Mouse (Mus musculus) ovary, postnatal 10 days (tissue): ENCODE data around the gene Cyp1a1.

Experiments
- DNase-seq: peaks from one replicate; pipeline ENCODE4 v3.0.0; 2022; ENCODE audit warnings: low spot score

Gene Cyp1a1

DNA sequence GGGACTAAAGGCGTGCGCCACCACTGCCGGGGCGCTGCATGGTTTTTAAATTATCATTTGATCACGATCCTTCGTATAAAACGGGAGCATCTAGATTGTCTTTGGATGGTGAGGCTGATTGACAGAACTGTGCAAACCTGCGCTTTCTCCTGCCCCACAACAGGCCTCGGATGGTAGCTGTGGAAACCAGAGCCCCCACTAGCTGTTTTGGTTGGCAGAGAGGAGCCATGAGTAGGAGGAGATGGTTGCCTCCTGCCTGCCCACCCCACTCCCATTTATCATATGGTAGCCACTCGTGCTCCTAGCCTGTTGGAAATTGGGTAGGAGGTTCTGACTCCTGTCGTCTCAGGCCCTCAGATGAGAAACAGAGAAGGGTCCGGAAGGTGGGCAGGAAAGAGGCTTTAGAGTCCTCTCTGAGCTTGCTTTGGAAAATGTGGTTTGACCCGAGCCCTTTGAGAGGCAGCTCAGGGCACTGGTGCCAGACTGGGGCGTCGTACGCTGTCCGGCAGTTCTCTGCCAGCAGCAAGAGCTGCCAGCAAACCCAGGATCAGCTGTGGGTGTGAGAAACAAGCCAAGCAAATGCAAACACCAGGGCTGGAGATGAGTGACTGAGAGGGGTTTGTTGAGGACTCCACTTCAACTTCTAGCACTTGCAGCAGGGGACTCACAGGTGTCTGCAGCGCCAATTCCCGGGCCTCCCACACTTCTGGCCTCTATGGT, 30.9 kb upstream of the Cyp1a1 start:
- DNase-seq, result no peak

DNA sequence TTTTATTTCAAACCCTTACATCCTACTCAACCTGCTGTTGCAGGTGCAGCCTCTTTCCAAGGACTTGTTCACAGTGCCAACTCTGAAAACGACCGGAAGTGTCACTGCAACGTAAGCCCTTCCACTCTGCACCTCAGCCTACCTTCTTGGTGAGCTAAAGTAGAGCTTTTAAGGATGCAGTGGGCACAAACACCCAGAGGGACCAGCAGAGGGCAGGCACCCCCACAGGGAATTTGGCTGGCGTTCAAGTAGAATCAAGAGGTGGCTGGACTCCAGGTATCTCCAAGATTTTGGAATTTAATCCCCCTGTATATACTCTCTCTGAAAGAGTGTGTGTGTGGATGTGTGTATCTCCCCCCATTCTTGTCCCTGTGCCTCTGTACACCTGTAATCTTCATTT, 29.9 kb upstream of the Cyp1a1 start:
- no peak for DNase-seq

GRCm38 (mm10) chr9:57658970-57659369, 28.8 kb upstream of the Cyp1a1 start:
- DNase-seq, result no peak

DNA sequence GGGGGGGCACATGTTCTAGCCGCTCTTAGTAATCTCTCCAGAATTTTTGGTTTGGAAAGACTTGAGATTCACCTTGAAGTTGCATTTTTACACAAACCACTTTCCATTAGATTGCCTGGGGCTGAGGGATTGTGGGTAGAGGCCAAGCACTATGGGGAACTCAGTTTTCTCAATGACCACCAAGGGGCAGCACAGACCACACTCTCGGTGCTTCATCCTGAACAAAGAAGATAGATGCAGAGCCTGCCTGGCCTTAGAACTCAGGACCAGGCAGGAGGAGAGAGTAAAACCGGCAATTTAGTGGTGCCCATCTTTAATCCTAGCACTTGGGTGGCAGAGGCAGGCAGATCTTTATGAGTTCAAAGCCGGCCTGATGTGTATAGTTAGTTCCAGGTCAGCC, 28.0 kb upstream of the Cyp1a1 start:
- DNase-seq, result no peak

- no peak for DNase-seq
Observed at GRCm38 (mm10) chr9:57660501-57660900, 27.2 kb upstream of the Cyp1a1 start.

GRCm38 (mm10) chr9:57661552-57661951, 26.2 kb upstream of the Cyp1a1 start:
- DNase-seq, result no peak

- DNase-seq, result no peak
Observed at GRCm38 (mm10) chr9:57664616-57665015, 23.1 kb upstream of the Cyp1a1 start.

DNA sequence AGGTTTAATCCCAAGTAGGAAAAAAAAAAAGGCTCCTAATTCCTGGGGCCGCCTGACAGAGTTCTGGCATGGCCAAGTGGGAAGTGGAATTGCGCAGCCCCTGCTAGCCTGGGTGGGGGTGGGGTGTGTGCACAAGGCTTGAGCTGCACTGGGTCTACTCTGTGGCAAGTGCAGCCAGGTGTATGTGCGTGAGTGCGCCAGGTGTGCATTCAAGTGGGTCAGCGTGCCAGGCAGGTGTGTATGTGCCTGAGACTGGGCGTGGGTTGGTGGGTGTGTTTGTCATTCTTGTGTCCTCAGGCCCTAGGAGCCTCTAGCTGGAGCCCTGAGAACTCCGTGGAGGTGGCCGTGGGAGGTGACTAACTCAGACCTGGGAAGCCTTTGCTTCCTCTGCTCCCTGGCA, 21.2 kb upstream of the Cyp1a1 start:
- DNase-seq, result no peak

DNA sequence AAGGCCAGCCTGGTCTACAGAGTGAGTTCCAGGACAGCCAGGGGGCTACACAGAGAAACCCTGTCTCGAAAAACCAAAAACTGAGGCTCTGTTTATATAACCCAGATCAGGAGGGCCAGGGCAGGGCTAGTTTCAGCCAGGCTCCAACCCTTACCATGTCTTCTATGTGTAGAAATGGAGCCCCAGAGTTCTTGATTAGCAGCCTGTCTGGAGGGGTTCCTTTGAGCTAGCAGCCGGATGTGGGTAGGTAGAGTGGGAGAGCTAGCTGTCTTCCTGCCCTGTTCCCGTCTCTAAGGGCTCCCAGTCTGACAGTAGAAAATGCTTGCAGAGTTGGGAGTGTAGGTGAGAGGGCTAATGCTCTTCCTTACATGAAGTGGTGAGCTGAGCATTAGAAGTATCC, 20.6 kb upstream of the Cyp1a1 start:
- no peak for DNase-seq

DNA sequence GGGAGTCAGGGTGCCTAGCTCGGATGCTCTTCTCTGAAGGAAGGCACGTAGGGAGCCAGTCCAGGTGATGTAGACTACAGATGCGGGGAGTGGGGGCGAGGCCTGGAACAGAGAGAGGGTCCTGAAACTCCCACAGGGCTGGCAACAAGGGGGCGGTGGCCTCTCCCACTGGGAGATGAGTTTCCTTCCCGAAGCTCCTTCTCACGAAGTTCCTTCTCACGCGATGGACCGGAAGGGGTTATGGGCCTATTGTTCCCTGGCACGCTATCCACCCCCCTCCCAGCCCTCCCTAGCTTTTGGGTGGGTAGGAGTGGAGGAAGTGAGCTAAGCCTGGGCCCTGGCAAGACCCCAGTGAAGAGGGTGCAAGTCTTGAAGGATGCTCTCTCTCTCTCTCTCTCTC, 19.9 kb upstream of the Cyp1a1 start:
- no peak for DNase-seq

DNA sequence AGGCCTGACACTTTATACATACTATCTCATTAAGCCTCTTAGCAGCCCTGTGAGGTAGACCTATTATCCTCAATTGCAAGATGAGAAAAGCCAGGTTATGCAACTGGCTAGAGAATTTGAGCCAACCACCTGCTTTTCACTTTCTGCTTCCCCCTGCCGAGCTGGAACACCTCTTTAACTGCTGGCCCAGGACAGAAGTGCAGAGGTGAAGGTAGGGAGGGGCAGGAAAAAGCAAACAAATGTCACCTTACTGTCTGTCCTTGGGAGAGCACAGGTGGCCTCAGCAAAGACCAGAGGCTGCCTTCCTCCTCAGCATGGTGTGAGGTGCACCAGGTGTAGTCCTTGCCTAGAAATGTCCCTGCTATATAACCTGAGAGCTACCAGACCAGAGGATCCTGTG, 19.5 kb upstream of the Cyp1a1 start:
- DNase-seq, result no peak

- DNase-seq, result no peak
Observed at GRCm38 (mm10) chr9:57669566-57669965, 18.2 kb upstream of the Cyp1a1 start.

GRCm38 (mm10) chr9:57671037-57671436, 16.7 kb upstream of the Cyp1a1 start:
- DNase-seq, result no peak

GRCm38 (mm10) chr9:57671500-57671899, 16.2 kb upstream of the Cyp1a1 start:
- DNase-seq, result no peak

DNA sequence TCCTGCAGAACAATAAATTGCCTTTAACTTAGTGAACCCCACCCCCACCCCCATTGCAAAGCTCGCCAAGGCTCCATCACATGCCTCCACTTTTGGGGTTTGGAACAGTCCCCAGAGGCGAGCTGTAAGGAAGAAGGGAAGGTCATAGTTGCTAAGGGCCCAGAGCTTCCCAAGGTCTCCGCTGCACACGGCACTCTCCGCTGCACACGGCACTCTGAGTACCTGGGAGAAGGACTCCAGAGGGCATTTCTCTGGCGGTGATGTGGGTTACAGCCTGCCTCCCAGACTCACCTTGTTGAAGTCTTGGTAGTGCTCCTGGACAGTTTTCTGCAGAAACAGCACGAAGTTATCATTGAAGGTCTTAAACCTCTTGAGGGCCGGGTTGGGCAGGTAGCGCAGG, 6.3 kb upstream of the Cyp1a1 start:
- DNase-seq, result no peak

DNA sequence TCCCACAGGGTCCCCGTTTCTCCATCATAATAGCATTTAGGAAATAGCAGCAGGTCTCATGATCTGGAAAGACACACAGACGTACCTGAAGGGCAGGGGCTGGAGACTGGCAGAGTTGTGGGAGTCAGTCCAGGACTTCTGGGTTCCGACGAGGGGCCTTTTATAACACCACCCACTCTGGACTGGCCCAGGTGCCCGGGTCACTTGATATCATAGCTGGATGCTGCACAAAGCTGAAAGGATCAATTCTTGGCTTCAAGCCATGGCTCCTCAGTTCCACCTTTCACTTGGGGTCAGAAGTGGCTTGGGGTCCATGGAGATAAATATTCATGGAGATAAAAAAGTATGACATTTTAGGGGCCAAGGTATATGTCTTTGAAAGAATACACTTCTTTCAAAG, 4.2 kb upstream of the Cyp1a1 start, which contains the start of gene Cyp1a2:
Gene Cyp1a2, minus strand, starts transcription at position 184 of the 400 bp plus-strand sequence.
- DNase-seq, result no peak

DNA sequence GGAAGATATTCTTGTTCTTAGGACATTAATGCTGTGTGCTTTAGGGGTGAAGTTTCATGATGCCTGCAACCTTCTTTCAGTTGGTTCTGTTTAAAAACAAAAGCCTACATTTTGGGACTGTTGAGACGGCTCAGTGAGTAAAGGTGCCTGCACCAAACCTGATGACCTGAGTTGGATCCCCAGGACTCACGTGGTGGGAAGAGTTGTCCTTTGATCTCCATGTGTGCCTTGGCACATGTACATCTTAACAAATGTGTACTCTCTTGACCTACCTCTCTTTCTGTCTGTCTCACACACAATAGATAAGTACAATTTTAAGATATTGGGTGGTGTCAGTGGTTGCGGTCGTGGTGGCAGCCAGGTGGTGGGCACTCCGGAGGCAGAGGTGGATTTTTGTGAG, 1.7 kb upstream of the Cyp1a1 start:
- DNase-seq, result no peak

DNA sequence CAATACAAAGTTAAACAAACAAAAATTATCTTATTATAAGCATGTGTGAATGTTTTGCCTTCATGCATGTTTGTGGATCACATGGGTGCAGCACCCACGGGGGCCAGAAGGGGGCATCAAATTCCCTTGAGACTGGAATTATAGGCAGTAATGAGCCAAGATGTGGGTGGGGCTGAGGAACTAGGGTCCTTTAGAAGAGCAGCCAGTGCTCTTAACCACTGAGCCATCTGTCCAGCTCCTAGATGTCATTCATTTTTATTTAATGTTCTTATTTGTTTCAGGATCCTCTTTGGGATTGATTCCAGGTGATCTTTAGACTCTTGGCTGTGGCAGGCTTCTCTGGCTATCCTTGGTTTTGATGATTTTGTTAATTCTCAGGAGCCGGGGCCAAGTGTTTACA, 430 bp downstream of the Cyp1a1 start:
- no peak for DNase-seq

GRCm38 (mm10) chr9:57688606-57689005, 878 bp downstream of the Cyp1a1 start:
- DNase-seq, result no peak

GRCm38 (mm10) chr9:57694108-57694507, 6.4 kb downstream of the Cyp1a1 start:
- DNase-seq, result no peak

DNA sequence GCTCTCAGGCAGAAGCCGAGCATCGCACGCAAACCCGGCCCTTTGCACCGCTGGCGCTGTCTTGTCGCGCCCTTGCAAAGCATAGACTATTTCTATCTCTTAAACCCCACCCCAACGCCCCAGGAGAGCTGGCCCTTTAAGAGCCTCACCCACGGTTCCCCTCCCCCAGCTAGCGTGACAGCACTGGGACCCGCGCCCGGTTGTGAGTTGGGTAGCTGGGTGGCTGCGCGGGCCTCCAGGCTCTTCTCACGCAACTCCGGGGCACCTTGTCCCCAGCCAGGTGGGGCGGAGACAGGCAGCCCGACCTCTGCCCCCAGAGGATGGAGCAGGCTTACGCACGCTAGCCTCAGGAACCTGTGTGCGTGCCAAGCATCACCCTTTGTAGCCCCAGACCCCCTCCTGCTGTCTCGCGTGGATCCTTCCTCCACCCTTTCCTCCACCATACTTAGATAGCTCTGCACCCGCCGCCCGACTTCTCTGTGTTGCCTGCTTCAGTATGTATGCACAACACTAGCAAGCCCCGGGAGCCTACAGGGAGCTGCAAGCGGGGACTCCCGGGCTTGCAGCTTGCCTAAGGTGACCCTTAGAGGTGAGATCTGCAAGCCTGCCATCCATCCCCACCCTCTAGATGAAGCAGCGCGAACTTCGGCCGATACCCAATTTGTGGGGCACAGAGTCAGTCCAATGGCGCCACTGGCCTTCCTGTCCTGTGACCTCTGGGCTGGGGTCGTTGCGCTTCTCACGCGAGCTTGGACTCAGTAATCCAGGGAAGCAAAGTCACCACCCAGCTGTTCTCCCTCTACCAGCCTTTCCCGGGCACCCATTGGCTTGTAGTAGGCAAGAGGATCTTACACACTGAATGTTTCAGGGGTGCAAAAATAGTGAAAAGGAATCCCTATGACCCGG, 8.9 kb downstream of the Cyp1a1 start:
- DNase-seq, result no peak

- no peak for DNase-seq
Observed at GRCm38 (mm10) chr9:57697380-57697779, 9.7 kb downstream of the Cyp1a1 start.

DNA sequence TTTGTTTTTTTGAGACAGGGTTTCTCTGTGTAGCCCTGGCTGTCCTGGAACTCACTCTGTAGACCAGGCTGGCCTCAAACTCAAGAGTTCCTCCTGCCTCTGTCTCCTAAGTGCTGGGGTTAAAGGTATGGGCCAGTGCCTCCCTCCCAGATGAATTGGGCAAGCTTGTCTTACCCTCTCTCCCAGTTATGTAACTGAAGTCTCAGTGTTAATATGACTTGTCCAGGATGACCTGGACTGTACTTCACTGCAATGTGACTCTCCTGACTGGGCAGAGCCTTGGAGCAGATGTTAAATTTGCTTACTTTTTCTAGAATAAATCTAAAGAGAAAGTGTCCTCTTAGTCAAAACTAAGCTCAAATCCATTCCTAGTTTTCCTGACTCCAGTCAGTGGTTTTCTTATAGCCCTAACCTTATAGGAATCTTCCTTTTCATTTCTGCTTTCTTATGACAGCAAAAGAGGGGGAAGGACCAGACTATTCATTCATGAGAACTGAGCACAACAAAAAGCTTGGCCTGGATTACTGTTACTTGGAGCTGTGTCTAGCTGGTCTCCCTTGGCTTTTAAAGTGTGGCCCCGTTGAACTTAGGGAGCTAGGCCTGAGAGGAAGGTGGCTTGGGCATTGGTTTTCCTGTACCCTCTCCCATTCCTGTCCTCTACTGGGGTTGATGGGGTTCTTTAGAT, 10.9 kb downstream of the Cyp1a1 start:
- no peak for DNase-seq
